Mouse (Mus musculus): ENCODE results near the gene Stxbp5.

The Stxbp5 gene

DNA sequence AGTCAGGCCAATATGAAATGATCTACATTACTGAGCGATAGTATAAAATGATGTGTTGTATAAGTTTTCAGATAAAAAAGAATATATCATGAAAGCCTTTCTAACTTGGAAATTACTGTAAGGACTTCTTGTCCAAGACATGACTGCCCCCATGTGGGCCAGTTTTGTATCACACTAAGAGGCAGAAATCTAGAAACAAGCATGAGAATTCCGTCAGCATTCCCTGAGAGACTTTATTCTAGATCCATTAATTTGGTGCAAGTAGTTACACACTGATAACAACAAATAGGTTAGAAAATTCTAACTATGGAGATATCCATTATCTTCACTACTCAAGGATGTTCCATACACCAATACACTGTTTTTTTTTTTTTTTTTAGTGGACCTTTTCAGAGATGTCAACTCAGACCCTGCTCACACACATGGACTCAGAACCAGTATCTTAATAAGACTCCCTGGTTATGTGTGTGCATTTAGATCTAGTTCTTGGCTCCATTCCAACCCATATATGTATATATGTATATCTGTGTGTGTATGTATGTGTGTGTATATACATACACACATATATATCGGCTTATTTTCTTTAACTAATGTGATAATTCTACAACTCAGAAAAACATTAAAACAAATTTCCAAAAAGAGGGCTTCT is 145.9 kb downstream of the Stxbp5 start:
- peak; percentile 57 for DNase-seq (ENCODE audit: extremely low spot score)

DNA sequence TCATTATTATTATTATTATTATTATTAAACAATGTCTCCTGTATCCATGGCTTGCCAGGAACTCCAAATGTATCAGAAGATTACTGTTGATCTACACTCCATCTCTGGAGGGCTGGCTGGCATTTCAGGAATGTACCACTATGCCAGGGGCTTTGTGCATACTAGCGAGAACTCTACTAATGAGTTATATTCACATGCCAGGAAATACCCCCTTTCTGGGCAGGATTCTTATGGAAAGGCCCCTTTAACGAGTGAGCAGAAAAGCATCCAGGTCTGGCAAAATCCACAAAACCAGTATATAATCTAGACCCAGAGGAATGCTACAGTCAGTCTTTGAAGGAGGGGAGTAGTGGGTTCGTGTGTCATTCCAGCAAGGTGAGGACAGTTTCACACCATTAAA is 167.0 kb downstream of the Stxbp5 start:
- no peak for DNase-seq (ENCODE audit: extremely low spot score)

DNA sequence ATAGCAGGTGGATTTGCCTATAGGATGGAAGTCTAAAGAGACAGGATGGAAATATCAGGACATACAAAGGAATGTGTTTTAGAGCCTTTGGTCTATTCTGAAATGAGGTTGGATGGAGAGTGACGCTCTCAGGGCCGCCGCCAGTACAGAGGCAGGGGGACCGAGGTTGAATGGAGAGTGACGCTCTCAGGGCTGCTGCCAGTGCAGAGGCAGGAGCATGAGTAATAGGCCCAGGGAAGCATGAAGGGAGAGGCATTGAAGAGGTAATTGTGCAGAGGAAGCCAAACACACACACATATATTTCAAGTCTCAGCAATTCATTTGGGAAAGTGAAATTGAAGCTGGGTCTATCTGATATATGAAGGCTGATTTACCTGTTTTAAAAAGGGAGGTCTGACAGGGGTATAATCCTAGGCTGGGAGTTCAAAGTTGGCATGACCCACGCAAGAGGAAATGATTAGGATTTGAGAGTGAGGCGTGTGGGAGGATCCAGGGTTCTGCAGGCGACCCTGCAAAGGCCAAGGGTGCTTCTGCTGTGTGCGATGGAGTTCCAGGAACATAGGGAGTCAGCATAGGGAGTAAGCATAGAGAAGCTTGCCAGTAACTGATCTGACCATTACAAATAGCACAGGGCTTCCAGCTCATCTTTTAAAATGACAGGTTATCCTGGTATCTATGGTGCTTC is 168.7 kb downstream of the Stxbp5 start:
- no peak for DNase-seq (ENCODE audit: extremely low spot score)

DNA sequence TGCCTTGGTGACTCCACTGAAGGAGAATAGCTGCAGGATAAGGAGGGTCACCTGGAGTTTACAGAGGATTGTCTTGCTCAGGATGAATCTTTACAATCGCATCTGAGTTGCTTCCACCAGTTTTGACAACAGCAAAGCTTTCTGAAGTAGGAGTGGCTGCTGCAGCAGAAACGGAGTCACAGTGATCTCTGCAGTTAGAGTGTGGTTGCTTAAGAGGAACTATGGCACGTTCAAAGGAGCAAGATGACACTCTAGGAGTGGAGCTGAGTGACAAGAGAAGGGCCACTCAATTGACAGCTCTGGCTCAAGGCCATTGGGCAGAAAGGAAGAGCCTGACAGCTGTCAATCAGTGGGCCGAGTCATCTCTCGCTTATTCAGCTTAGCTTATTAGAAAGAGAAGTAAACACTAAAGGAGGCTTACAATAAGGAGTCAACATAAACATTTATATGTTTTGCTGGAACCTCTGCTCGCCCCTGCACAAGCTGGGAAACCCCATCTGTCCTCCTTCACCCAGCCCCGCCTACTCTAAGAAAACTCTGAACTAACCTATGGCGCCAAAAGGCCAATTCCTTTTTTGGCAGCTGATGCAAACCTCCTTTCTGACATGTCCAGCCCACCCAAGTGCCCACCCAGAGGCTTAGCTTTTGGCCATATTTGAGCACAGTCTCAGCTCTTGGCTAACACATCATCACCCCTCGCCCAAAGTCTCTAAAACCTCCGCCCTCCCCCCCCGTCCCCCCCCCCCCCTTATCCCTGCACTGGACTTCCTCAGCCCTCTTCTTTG is 178.2 kb downstream of the Stxbp5 start:
- no peak for DNase-seq (ENCODE audit: extremely low spot score)

DNA sequence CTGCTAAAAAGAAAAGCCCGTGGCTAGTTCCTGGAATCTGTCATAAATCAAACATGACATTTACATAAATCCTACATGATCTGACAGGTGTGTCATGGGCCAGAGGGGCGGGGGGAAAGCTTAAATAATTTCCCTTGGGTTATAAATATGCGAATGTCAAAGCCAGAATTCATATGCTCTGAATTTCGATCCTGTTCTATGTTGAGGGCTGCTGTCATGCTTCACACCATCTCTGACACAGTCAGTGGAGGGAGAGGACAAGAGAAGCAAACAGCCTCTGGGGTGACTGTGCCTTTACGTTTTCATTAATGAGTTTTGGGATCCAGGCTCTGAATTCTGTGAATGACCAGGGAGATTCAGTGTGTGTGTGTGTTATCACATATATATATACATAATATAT is 180.9 kb downstream of the Stxbp5 start:
- no peak for DNase-seq (ENCODE audit: extremely low spot score)

DNA sequence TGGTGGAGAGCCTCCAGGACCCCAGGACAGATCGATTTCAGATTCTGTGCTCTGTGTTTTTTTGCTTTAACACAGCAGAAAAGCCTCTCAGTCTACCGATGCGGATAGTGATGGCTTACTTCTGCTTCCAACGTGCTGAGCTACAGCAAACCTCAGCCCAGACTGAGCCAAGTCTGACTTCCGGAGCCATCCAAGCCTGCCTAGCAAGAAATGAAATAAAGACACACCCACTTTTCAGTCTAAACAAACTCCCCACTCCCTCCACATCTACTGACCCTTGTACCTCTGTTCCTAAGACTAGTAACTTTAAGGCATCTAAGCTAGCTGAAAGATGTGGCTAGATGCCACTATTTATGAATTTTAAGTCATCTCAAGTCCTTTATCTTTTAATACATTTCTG is 182.8 kb downstream of the Stxbp5 start:
- no peak for DNase-seq (ENCODE audit: extremely low spot score)
